Mouse (Mus musculus): ENCODE results near the gene Sema5a. TPM values are rescaled to one million over a fixed set of nuclear protein-coding genes. Genes with fewer than 3 reads are reported as not detected.
"Not testable (repeated sequence)": the region's sequence is repeated elsewhere in the genome, so short reads cannot be mapped to it uniquely, and the experiment has no call there.

Sema5a gene
- 4.3 and 4.4 TPM in 2 replicates for polyA plus RNA-seq (2014; fragmentation: Nextera tagmentation; extraction: Ambion mirVana)

- under 1% methylated on average over 41 of the region's 45 CpGs for WGBS
- Histone ChIP-seq H3K4me1 (replicated peaks; ENCODE audit: control insufficient read depth, insufficient read depth, low read length) (peaks cover 4% of the 10 kb centered on the region; the same call in 1 of the 2 replicates), H3K9me3 (ENCODE audit: control insufficient read depth, low read length) (no peaks in the 10 kb centered on the region), H3K4me2 (peak within 1 kb of the TSS; percentile 99), H3K9ac (ENCODE audit: low read depth, low read length) (peak within 1 kb of the TSS; percentile 55), H3K27me3 (replicated peaks; ENCODE audit: control insufficient read depth, insufficient read depth, low read length) (peaks cover 4% of the 10 kb centered on the region; the same call in 1 of the 2 replicates), H3K4me3 (ENCODE audit: low read depth, low read length) (peak within 1 kb of the TSS; percentile 60), H3K27ac (ENCODE audit: low read depth, low read length) (no peak within 1 kb of the TSS), H3K36me3 (ENCODE audit: control insufficient read depth, insufficient read depth, low read length) (no peaks in the 10 kb centered on the region)
- peak; percentile 88 for ATAC-seq (replicated peaks; ENCODE audit: low FRiP score)
- peak; percentile 74 for DNase-seq (ENCODE audit: low spot score)
Observed at GRCm38 (mm10) chr15:32244344-32244955, at the start of gene Sema5a. TSS of gene Sema5a (plus strand) at chr15:32244810.

GRCm38 (mm10) chr15:32198076-32198475 is 46.5 kb upstream of the Sema5a start:
- Histone ChIP-seq H3K27me3 (replicated peaks; ENCODE audit: control insufficient read depth, insufficient read depth, low read length) (no peaks in the 10 kb centered on the region), H3K9me3 (ENCODE audit: control insufficient read depth, low read length) (no peaks in the 10 kb centered on the region), H3K36me3 (ENCODE audit: control insufficient read depth, insufficient read depth, low read length) (no peaks in the 10 kb centered on the region), H3K27ac (ENCODE audit: low read depth, low read length) (no peak overlapping the region), H3K4me3 (ENCODE audit: low read depth, low read length) (no peak overlapping the region), H3K4me2 (no peak overlapping the region), H3K9ac (ENCODE audit: low read depth, low read length) (no peak overlapping the region), H3K4me1 (replicated peaks; ENCODE audit: control insufficient read depth, insufficient read depth, low read length) (no peaks in the 10 kb centered on the region)
- DNase-seq (ENCODE audit: low spot score) (no peak), ATAC-seq (replicated peaks; ENCODE audit: low FRiP score) (no peak)
- 80% methylated on average over 9 of the region's 9 CpGs for WGBS

DNA sequence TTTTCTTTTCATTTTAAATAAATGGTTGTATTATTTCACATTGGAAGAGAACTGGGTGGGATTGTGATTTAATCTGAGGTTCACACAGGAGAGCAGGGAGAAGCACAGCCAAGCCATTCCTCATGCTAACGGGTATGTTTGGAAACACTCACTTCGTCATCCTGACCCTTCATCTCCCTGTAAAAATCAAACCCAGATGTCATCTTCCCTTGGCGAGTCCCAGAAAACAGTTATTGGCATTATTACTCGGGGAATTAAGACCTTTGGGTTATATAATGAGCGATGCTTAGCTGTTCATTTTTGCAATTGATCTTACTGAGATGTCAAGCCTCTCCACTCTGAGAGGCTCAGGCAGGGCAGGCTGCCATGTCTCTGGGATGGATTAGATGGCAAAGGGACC is 46.0 kb upstream of the Sema5a start:
- H3K9me3 ChIP-seq (ENCODE audit: control insufficient read depth, low read length) = no peaks in the 10 kb centered on the region
- no peak for DNase-seq (ENCODE audit: low spot score)

GRCm38 (mm10) chr15:32203242-32203641 is 41.4 kb upstream of the Sema5a start:
- Histone ChIP-seq H3K4me2 (no peak overlapping the region), H3K27ac (ENCODE audit: low read depth, low read length) (no peak overlapping the region), H3K9ac (ENCODE audit: low read depth, low read length) (no peak overlapping the region), H3K36me3 (ENCODE audit: control insufficient read depth, insufficient read depth, low read length) (no peaks in the 10 kb centered on the region), H3K4me1 (replicated peaks; ENCODE audit: control insufficient read depth, insufficient read depth, low read length) (no peaks in the 10 kb centered on the region), H3K4me3 (ENCODE audit: low read depth, low read length) (no peak overlapping the region), H3K27me3 (replicated peaks; ENCODE audit: control insufficient read depth, insufficient read depth, low read length) (no peaks in the 10 kb centered on the region), H3K9me3 (ENCODE audit: control insufficient read depth, low read length) (no peaks in the 10 kb centered on the region)
- whole genome bisulfite sequencing = 71% methylated on average over 5 of the region's 5 CpGs
- ATAC-seq (replicated peaks; ENCODE audit: low FRiP score) (no peak), DNase-seq (ENCODE audit: low spot score) (no peak)

More for the DNA sequence above, 46.0 kb upstream of the Sema5a start:
- no peaks in the 10 kb centered on the region for H3K27me3 ChIP-seq (replicated peaks; ENCODE audit: control insufficient read depth, insufficient read depth, low read length)
- H3K4me2 ChIP-seq = no peak overlapping the region
- no peak overlapping the region for H3K4me3 ChIP-seq (ENCODE audit: low read depth, low read length)
- no peak overlapping the region for H3K9ac ChIP-seq (ENCODE audit: low read depth, low read length)
- ATAC-seq (replicated peaks; ENCODE audit: low FRiP score) = no peak
- H3K27ac ChIP-seq (ENCODE audit: low read depth, low read length) = no peak overlapping the region
- H3K36me3 ChIP-seq (ENCODE audit: control insufficient read depth, insufficient read depth, low read length) = no peaks in the 10 kb centered on the region
- WGBS = 65% methylated on average over 5 of the region's 5 CpGs
- H3K4me1 ChIP-seq (replicated peaks; ENCODE audit: control insufficient read depth, insufficient read depth, low read length) = no peaks in the 10 kb centered on the region

GRCm38 (mm10) chr15:32204908-32205307 is 39.7 kb upstream of the Sema5a start:
- Histone ChIP-seq H3K27me3 (replicated peaks; ENCODE audit: control insufficient read depth, insufficient read depth, low read length) (no peaks in the 10 kb centered on the region), H3K4me1 (replicated peaks; ENCODE audit: control insufficient read depth, insufficient read depth, low read length) (no peaks in the 10 kb centered on the region), H3K9me3 (ENCODE audit: control insufficient read depth, low read length) (no peaks in the 10 kb centered on the region), H3K27ac (ENCODE audit: low read depth, low read length) (no peak overlapping the region), H3K36me3 (ENCODE audit: control insufficient read depth, insufficient read depth, low read length) (no peaks in the 10 kb centered on the region), H3K4me2 (no peak overlapping the region), H3K4me3 (ENCODE audit: low read depth, low read length) (no peak overlapping the region), H3K9ac (ENCODE audit: low read depth, low read length) (no peak overlapping the region)
- DNase-seq (ENCODE audit: low spot score) = no peak
- WGBS = 80% methylated on average over 10 of the region's 10 CpGs
- no peak for ATAC-seq (replicated peaks; ENCODE audit: low FRiP score)

DNA sequence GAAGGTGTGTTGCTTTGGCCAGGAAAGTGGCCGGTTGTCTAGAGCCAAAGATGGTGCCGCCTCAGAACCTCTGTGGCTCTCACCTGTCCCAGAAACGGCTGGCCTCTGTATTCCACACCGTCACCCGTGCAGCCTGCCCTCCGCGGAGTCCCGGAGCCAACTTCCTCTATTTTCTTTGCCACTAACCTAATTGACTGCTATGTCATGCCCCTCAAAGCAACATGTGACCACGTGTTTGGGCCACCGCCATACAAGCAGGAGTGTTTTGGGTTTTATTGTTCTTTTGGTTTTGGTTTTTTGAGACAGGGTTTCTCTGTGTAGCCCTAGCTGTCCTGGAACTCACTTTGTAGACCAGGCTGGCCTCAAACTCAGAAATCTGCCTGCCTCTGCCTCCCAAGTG is 29.9 kb upstream of the Sema5a start:
- H3K27ac ChIP-seq (ENCODE audit: low read depth, low read length); H3K9me3 ChIP-seq (ENCODE audit: control insufficient read depth, low read length); H3K36me3 ChIP-seq (ENCODE audit: control insufficient read depth, insufficient read depth, low read length); ATAC-seq (replicated peaks; ENCODE audit: low FRiP score); H3K27me3 ChIP-seq (replicated peaks; ENCODE audit: control insufficient read depth, insufficient read depth, low read length); H3K4me2 ChIP-seq; H3K9ac ChIP-seq (ENCODE audit: low read depth, low read length); H3K4me1 ChIP-seq (replicated peaks; ENCODE audit: control insufficient read depth, insufficient read depth, low read length); H3K4me3 ChIP-seq (ENCODE audit: low read depth, low read length); DNase-seq (ENCODE audit: low spot score): not testable (repeated sequence)
- 77% methylated on average over 10 of the region's 10 CpGs for WGBS

- no peak for ATAC-seq (replicated peaks; ENCODE audit: low FRiP score)
- Histone ChIP-seq H3K4me2 (no peak overlapping the region), H3K9ac (ENCODE audit: low read depth, low read length) (no peak overlapping the region), H3K27me3 (replicated peaks; ENCODE audit: control insufficient read depth, insufficient read depth, low read length) (no peaks in the 10 kb centered on the region), H3K27ac (ENCODE audit: low read depth, low read length) (no peak overlapping the region), H3K9me3 (ENCODE audit: control insufficient read depth, low read length) (no peaks in the 10 kb centered on the region), H3K36me3 (ENCODE audit: control insufficient read depth, insufficient read depth, low read length) (no peaks in the 10 kb centered on the region), H3K4me3 (ENCODE audit: low read depth, low read length) (no peak overlapping the region), H3K4me1 (replicated peaks; ENCODE audit: control insufficient read depth, insufficient read depth, low read length) (no peaks in the 10 kb centered on the region)
- no peak for DNase-seq (ENCODE audit: low spot score)
- WGBS = 81% methylated on average over 7 of the region's 7 CpGs
Observed at GRCm38 (mm10) chr15:32223028-32223427, 21.6 kb upstream of the Sema5a start.

GRCm38 (mm10) chr15:32225394-32225793 is 19.2 kb upstream of the Sema5a start:
- DNase-seq (ENCODE audit: low spot score) (no peak), ATAC-seq (replicated peaks; ENCODE audit: low FRiP score) (no peak)
- Histone ChIP-seq H3K9ac (ENCODE audit: low read depth, low read length) (no peak overlapping the region), H3K36me3 (ENCODE audit: control insufficient read depth, insufficient read depth, low read length) (no peaks in the 10 kb centered on the region), H3K4me1 (replicated peaks; ENCODE audit: control insufficient read depth, insufficient read depth, low read length) (no peaks in the 10 kb centered on the region), H3K27me3 (replicated peaks; ENCODE audit: control insufficient read depth, insufficient read depth, low read length) (no peaks in the 10 kb centered on the region), H3K4me2 (no peak overlapping the region), H3K9me3 (ENCODE audit: control insufficient read depth, low read length) (no peaks in the 10 kb centered on the region), H3K27ac (ENCODE audit: low read depth, low read length) (no peak overlapping the region), H3K4me3 (ENCODE audit: low read depth, low read length) (no peak overlapping the region)
- WGBS = 87% methylated on average over 3 of the region's 3 CpGs

DNA sequence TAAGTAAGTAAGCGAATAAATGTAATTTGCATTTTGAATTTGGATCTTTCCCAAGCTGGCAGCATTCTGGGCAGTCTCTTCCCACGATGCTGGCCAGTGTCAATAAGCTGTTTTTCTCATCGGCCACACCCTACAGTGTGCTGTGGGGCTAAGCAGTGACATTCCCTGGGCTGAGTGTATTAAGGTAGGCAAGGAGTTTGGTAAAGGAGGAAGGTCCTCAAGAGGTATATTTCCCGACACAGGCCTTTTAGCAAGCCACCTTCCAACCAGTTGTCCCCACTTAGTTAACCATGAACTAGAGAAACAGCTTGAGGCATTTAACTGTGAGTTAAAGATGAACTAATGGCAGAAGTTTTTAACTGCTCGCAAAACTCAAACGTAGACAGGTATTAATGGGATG is 18.2 kb upstream of the Sema5a start:
- ATAC-seq (replicated peaks; ENCODE audit: low FRiP score) = no peak
- Histone ChIP-seq H3K36me3 (ENCODE audit: control insufficient read depth, insufficient read depth, low read length) (no peaks in the 10 kb centered on the region), H3K4me3 (ENCODE audit: low read depth, low read length) (no peak overlapping the region), H3K9me3 (ENCODE audit: control insufficient read depth, low read length) (no peaks in the 10 kb centered on the region), H3K4me1 (replicated peaks; ENCODE audit: control insufficient read depth, insufficient read depth, low read length) (no peaks in the 10 kb centered on the region), H3K27me3 (replicated peaks; ENCODE audit: control insufficient read depth, insufficient read depth, low read length) (no peaks in the 10 kb centered on the region), H3K9ac (ENCODE audit: low read depth, low read length) (no peak overlapping the region), H3K27ac (ENCODE audit: low read depth, low read length) (no peak overlapping the region), H3K4me2 (no peak overlapping the region)
- no peak for DNase-seq (ENCODE audit: low spot score)
- 74% methylated on average over 6 of the region's 6 CpGs for WGBS
